Mouse (Mus musculus): ENCODE data around the gene Fyttd1. TPM values are rescaled to one million over a fixed set of nuclear protein-coding genes. Genes with fewer than 3 reads are reported as not detected.

Fyttd1 gene
- 78.1 and 97.4 TPM in 2 replicates for polyA plus RNA-seq (2016; fragmentation: Nextera tagmentation; extraction: Ambion mirVana)

- H3K27ac ChIP-seq, result peak within 1 kb of the TSS; percentile 94
- DNase-seq (ENCODE audit: low spot score), result peak; percentile 96
- H3K4me3 ChIP-seq, result peak within 1 kb of the TSS; percentile 87
- peaks cover 27% of the 10 kb centered on the region for H3K4me1 ChIP-seq (replicated peaks)
- 0 out of 2 replicates have a peak, but pooled peaks cover 7% of the 10 kb centered on the region for H3K36me3 ChIP-seq
- H3K9me3 ChIP-seq, result no peaks in the 10 kb centered on the region
- H3K27me3 ChIP-seq (ENCODE audit: insufficient read depth, poor library complexity, severe bottlenecking), result no peaks in the 10 kb centered on the region
- under 1% methylated on average over 77 of the region's 83 CpGs for WGBS
These were observed at the start of gene Fyttd1, which contains the start of gene Rubcn for GRCm38 (mm10) chr16:32877343-32878156. Gene Fyttd1, plus strand, starts transcription at chr16:32877500. Gene Rubcn, minus strand, starts transcription at chr16:32877766.

GRCm38 (mm10) chr16:32829104-32829503, 48.2 kb upstream of the Fyttd1 start:
- Histone ChIP-seq H3K36me3 (peaks cover 62% of the 10 kb centered on the region), H3K27ac (no peak overlapping the region), H3K4me1 (replicated peaks) (no peaks in the 10 kb centered on the region), H3K27me3 (ENCODE audit: insufficient read depth, poor library complexity, severe bottlenecking) (no peaks in the 10 kb centered on the region), H3K9me3 (no peaks in the 10 kb centered on the region), H3K4me3 (no peak overlapping the region)
- WGBS, result 88% methylated on average over 11 of the region's 11 CpGs
- DNase-seq (ENCODE audit: low spot score), result no peak

GRCm38 (mm10) chr16:32831501-32831900, 45.8 kb upstream of the Fyttd1 start:
- no peaks in the 10 kb centered on the region for H3K4me1 ChIP-seq (replicated peaks)
- 91% methylated on average over 4 of the region's 4 CpGs for WGBS
- H3K27me3 ChIP-seq (ENCODE audit: insufficient read depth, poor library complexity, severe bottlenecking), result no peaks in the 10 kb centered on the region
- no peak overlapping the region for H3K4me3 ChIP-seq
- H3K9me3 ChIP-seq, result no peaks in the 10 kb centered on the region
- no peak for DNase-seq (ENCODE audit: low spot score)
- H3K36me3 ChIP-seq, result peaks cover 58% of the 10 kb centered on the region
- no peak overlapping the region for H3K27ac ChIP-seq

- H3K27me3 ChIP-seq (ENCODE audit: insufficient read depth, poor library complexity, severe bottlenecking), result no peaks in the 10 kb centered on the region
- no peak for DNase-seq (ENCODE audit: low spot score)
- H3K4me1 ChIP-seq (replicated peaks), result no peaks in the 10 kb centered on the region
- H3K36me3 ChIP-seq, result peaks cover 78% of the 10 kb centered on the region
- no peaks in the 10 kb centered on the region for H3K9me3 ChIP-seq
- H3K27ac ChIP-seq, result no peak overlapping the region
- no peak overlapping the region for H3K4me3 ChIP-seq
- 84% methylated on average over 11 of the region's 11 CpGs for WGBS
These were observed 30.2 kb upstream of the Fyttd1 start for GRCm38 (mm10) chr16:32847103-32847502.

GRCm38 (mm10) chr16:32849042-32849830, 28.1 kb upstream of the Fyttd1 start:
- WGBS, result 95% methylated on average over 11 of the region's 11 CpGs

GRCm38 (mm10) chr16:32853492-32854049, 23.7 kb upstream of the Fyttd1 start:
- WGBS, result 84% methylated on average over 13 of the region's 13 CpGs
- H3K4me1 ChIP-seq (replicated peaks), result no peaks in the 10 kb centered on the region

More at GRCm38 (mm10) chr16:32849042-32849830, 28.1 kb upstream of the Fyttd1 start:
- no peak overlapping the region for H3K4me3 ChIP-seq
- no peak overlapping the region for H3K27ac ChIP-seq
- no peaks in the 10 kb centered on the region for H3K4me1 ChIP-seq (replicated peaks)
- peaks cover 64% of the 10 kb centered on the region for H3K36me3 ChIP-seq
- H3K9me3 ChIP-seq, result no peaks in the 10 kb centered on the region
- no peak for DNase-seq (ENCODE audit: low spot score)
- no peaks in the 10 kb centered on the region for H3K27me3 ChIP-seq (ENCODE audit: insufficient read depth, poor library complexity, severe bottlenecking)

GRCm38 (mm10) chr16:32854050-32854571, 23.2 kb upstream of the Fyttd1 start:
- no peaks in the 10 kb centered on the region for H3K9me3 ChIP-seq
- H3K27me3 ChIP-seq (ENCODE audit: insufficient read depth, poor library complexity, severe bottlenecking), result no peaks in the 10 kb centered on the region
- H3K4me3 ChIP-seq, result no peak overlapping the region
- no peak overlapping the region for H3K27ac ChIP-seq
- 88% methylated on average over 2 of the region's 2 CpGs for whole genome bisulfite sequencing
- no peaks in the 10 kb centered on the region for H3K4me1 ChIP-seq (replicated peaks)
- DNase-seq (ENCODE audit: low spot score), result no peak
- peaks cover 38% of the 10 kb centered on the region for H3K36me3 ChIP-seq

More at GRCm38 (mm10) chr16:32853492-32854049, 23.7 kb upstream of the Fyttd1 start:
- H3K9me3 ChIP-seq, result no peaks in the 10 kb centered on the region
- peaks cover 43% of the 10 kb centered on the region for H3K36me3 ChIP-seq
- no peaks in the 10 kb centered on the region for H3K27me3 ChIP-seq (ENCODE audit: insufficient read depth, poor library complexity, severe bottlenecking)
- no peak overlapping the region for H3K27ac ChIP-seq
- DNase-seq (ENCODE audit: low spot score), result no peak
- no peak overlapping the region for H3K4me3 ChIP-seq

GRCm38 (mm10) chr16:32856751-32857150, 20.5 kb upstream of the Fyttd1 start:
- Histone ChIP-seq H3K4me3 (no peak overlapping the region), H3K27me3 (ENCODE audit: insufficient read depth, poor library complexity, severe bottlenecking) (no peaks in the 10 kb centered on the region), H3K4me1 (replicated peaks) (no peaks in the 10 kb centered on the region), H3K9me3 (no peaks in the 10 kb centered on the region), H3K27ac (no peak overlapping the region), H3K36me3 (peaks cover 42% of the 10 kb centered on the region)
- WGBS, result 92% methylated on average over 3 of the region's 3 CpGs
- DNase-seq (ENCODE audit: low spot score), result no peak

- DNase-seq (ENCODE audit: low spot score), result no peak
- no peaks in the 10 kb centered on the region for H3K4me1 ChIP-seq (replicated peaks)
- H3K36me3 ChIP-seq, result peaks cover 36% of the 10 kb centered on the region
- whole genome bisulfite sequencing, result 91% methylated on average over 4 of the region's 4 CpGs
- H3K27ac ChIP-seq, result no peak overlapping the region
- H3K9me3 ChIP-seq, result no peaks in the 10 kb centered on the region
- H3K27me3 ChIP-seq (ENCODE audit: insufficient read depth, poor library complexity, severe bottlenecking), result no peaks in the 10 kb centered on the region
- no peak overlapping the region for H3K4me3 ChIP-seq
These were observed 18.9 kb upstream of the Fyttd1 start for GRCm38 (mm10) chr16:32858356-32858755.

- no peaks in the 10 kb centered on the region for H3K27me3 ChIP-seq (ENCODE audit: insufficient read depth, poor library complexity, severe bottlenecking)
- peaks cover 38% of the 10 kb centered on the region for H3K36me3 ChIP-seq
- WGBS, result 83% methylated on average over 12 of the region's 12 CpGs
- H3K4me1 ChIP-seq (replicated peaks), result no peaks in the 10 kb centered on the region
- H3K4me3 ChIP-seq, result no peak overlapping the region
- H3K9me3 ChIP-seq, result no peaks in the 10 kb centered on the region
- no peak overlapping the region for H3K27ac ChIP-seq
- DNase-seq (ENCODE audit: low spot score), result no peak
These were observed 18.3 kb upstream of the Fyttd1 start for GRCm38 (mm10) chr16:32858771-32859636.

- Histone ChIP-seq H3K4me3 (no peak overlapping the region), H3K36me3 (peaks cover 16% of the 10 kb centered on the region), H3K27ac (no peak overlapping the region), H3K27me3 (ENCODE audit: insufficient read depth, poor library complexity, severe bottlenecking) (no peaks in the 10 kb centered on the region), H3K9me3 (no peaks in the 10 kb centered on the region), H3K4me1 (replicated peaks) (peaks cover 6% of the 10 kb centered on the region)
- WGBS, result 92% methylated on average over 3 of the region's 3 CpGs
- no peak for DNase-seq (ENCODE audit: low spot score)
These were observed 15.4 kb upstream of the Fyttd1 start for GRCm38 (mm10) chr16:32861813-32862385.

Measured in hindbrain, embryonic 10.5 days (tissue).